Mouse (Mus musculus) heart, postnatal 0 days (tissue): ENCODE results near the gene Shox2. TPM values are rescaled to one million over a fixed set of nuclear protein-coding genes. Genes with fewer than 3 reads are reported as not detected.
A peak's percentile ranks its signal among the peaks of the same experiment; 100 is the strongest.

Source experiments
- ATAC-seq: fragments of 200-750 bp; cut with Nextera tagmentation; 2 replicates; pipeline ENCODE4 v1.8.0; 2017; ENCODE audit warnings: low read depth, moderate number of reproducible peaks, moderate library complexity; ENCODE audit not compliant: insufficient read depth
- DNase-seq: peaks from one replicate; pipeline ENCODE4 v3.0.0-alpha.2; 2016; ENCODE audit warnings: low spot score
- H3K27ac ChIP-seq: fragments of 300-500 bp; sonication (generic); 2 replicates; pipeline ENCODE4 v1.5.1; 2014; ENCODE audit warnings: low read depth, mild to moderate bottlenecking
- H3K27me3 ChIP-seq: fragments of 300-500 bp; sonication (generic); 2 replicates; pipeline ENCODE4 v1.6.1; 2014; ENCODE audit warnings: low read length, mixed read lengths; ENCODE audit not compliant: control insufficient read depth, insufficient read depth
- H3K36me3 ChIP-seq: fragments of 300-500 bp; sonication (generic); replicated peaks from 2 replicates; pipeline ENCODE4 v1.6.1; 2014; ENCODE audit warnings: low read length, mixed read lengths; ENCODE audit not compliant: control insufficient read depth, insufficient read depth
- H3K4me1 ChIP-seq: fragments of 300-500 bp; sonication (generic); 2 replicates; pipeline ENCODE4 v1.6.1; 2014; ENCODE audit warnings: antibody characterized with exemption; ENCODE audit not compliant: control insufficient read depth, insufficient read depth
- H3K4me2 ChIP-seq: fragments of 300-500 bp; sonication (generic); 2 replicates; pipeline ENCODE4 v1.6.1; 2014; ENCODE audit warnings: low read depth, mild to moderate bottlenecking, low read length, moderate library complexity
- H3K4me3 ChIP-seq: fragments of 300-500 bp; sonication (generic); 2 replicates; pipeline ENCODE4 v1.5.1; 2014; ENCODE audit warnings: low read depth, low read length
- H3K9ac ChIP-seq: fragments of 300-500 bp; sonication (generic); replicated peaks from 2 replicates; pipeline ENCODE4 v1.6.1; 2014; ENCODE audit warnings: low read depth, low read length, mixed read lengths
- H3K9me3 ChIP-seq: fragments of 300-500 bp; sonication (generic); replicated peaks from 2 replicates; pipeline ENCODE4 v1.6.1; 2016; ENCODE audit warnings: low read length; ENCODE audit not compliant: control insufficient read depth
- CTCF ChIP-seq: IDR thresholded peaks from 2 replicates; pipeline ENCODE4 v1.5.1; 2016; ENCODE audit warnings: antibody characterized with exemption, control low read depth, low read depth
- EP300 ChIP-seq: IDR thresholded peaks from 2 replicates; pipeline ENCODE4 v1.6.1; 2016; ENCODE audit warnings: antibody characterized with exemption, low read depth
- WGBS: fragments of 180-500 bp; shearing (Covaris S2); extraction: QIAGEN DNeasy Blood & Tissue Kit; methylation state at CpG from one replicate; pipeline ENCODE4 v1.1.7; 2014; 5-methylcytosine and 5-hydroxymethylcytosine counted together
- polyA plus RNA-seq: library from polyadenylated mRNA; unstranded; fragments of >200 nt; fragmentation: Nextera tagmentation; extraction: Ambion mirVana; gene quantifications from 2 replicates; pipeline ENCODE4 v1.2.1, GENCODE M21; 2015
- total RNA-seq: library from RNA; depleted of rRNA; stranded (reverse); fragments of >200 nt; gene quantifications from 2 replicates; pipeline ENCODE4 v1.2.3, GENCODE M21; 2014; ENCODE audit warnings: low replicate concordance

The Shox2 gene
- total and polyA plus RNA-seq, 2 experiments from 2014 or later, result 0.11 to 2.3 TPM

DNA sequence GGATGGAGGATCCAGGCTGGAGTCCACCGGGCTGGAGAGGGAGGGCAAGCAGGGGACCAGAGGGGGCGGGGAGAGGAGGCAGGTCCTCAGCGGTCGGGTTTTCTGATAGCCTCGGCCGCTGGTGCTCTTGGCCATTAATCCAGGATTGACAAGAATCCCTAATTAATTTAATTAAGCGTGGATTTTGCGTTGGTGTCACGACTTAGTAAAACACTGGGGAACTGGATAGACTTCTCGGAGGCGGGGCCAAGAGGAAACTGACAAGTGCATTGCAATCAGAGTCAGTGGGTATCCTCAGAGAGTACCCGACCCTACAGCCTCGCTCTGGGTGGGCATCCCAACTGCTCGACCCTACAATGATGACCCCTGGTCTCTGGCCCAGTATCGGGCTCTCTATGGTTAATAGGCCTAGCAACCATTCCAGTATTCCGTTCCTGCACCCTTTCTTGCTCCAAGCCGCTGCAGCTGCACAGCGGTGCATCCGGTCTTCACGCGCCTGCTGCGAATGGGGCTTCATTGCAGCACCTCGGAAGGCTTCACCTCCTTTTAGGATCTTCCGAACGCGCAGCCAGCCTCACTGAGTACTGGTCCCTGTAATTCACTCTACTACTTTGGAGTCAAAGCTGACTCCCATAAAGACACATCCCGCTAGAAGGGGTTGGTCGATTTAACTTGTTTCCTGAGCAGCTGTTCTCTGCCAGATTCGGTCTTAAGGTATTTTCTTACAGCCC lies 775 bp upstream of the Shox2 start:
- H3K4me3 ChIP-seq, result peak overlapping the region; percentile 54
- peaks cover 75% of the 10 kb centered on the region for H3K27me3 ChIP-seq
- H3K9ac ChIP-seq, result no peak overlapping the region
- H3K36me3 ChIP-seq, result no peaks in the 10 kb centered on the region
- peaks cover 22% of the 10 kb centered on the region for H3K4me1 ChIP-seq
- DNase-seq (no peak), ATAC-seq (no peak)
- no peak overlapping the region for H3K27ac ChIP-seq
- peak overlapping the region; percentile 76 for H3K4me2 ChIP-seq
- no peak for TF ChIP-seq EP300
- under 1% methylated on average over 29 of the region's 29 CpGs for WGBS
- H3K9me3 ChIP-seq, result no peaks in the 10 kb centered on the region

DNA sequence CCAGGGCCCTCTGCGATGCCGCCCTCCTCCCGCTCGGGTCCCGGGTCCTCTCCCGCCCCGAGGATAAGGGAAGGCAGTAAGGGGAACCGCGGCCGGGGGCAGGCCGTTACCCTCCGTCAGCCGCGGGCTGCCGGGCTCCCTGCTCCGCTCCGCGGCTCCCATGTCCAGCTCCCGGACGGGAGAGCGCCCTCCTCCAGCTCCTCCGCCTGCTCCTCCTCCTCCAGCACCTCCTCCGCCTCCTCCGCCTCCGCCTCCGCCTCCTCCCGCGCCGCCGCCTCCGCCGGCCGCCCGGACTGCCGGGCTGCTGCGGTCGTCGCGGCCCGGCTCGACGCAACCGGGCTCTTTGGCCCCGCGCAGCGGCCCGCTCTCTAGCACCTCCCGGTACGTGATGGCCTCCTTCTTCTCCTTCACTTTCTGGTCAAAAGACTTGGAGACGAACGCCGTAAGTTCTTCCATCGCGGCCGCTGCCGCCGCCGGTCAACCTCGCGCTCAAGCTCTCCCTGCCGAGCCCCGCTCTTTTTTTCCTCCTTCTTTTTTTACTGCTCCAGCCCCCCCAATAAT lies 390 bp downstream of the Shox2 start, which contains the start of gene Rsrc1:
Rsrc1 (plus strand) TSS at position 290 of the 561 bp plus-strand sequence.
- Histone ChIP-seq H3K4me2 (peak within 1 kb of the TSS; percentile 76), H3K27me3 (peaks cover 85% of the 10 kb centered on the region), H3K4me3 (peak within 1 kb of the TSS; percentile 54), H3K9me3 (no peaks in the 10 kb centered on the region), H3K9ac (peak within 1 kb of the TSS; percentile 22; the same call in 1 of the 2 replicates), H3K27ac (no peak within 1 kb of the TSS), H3K4me1 (peaks cover 17% of the 10 kb centered on the region), H3K36me3 (no peaks in the 10 kb centered on the region)
- under 1% methylated on average over 48 of the region's 62 CpGs for WGBS
- no peak for TF ChIP-seq CTCF
- TF ChIP-seq EP300, result no peak
- ATAC-seq (peak; percentile 37; the same call in 1 of the 2 replicates), DNase-seq (no peak)

DNA sequence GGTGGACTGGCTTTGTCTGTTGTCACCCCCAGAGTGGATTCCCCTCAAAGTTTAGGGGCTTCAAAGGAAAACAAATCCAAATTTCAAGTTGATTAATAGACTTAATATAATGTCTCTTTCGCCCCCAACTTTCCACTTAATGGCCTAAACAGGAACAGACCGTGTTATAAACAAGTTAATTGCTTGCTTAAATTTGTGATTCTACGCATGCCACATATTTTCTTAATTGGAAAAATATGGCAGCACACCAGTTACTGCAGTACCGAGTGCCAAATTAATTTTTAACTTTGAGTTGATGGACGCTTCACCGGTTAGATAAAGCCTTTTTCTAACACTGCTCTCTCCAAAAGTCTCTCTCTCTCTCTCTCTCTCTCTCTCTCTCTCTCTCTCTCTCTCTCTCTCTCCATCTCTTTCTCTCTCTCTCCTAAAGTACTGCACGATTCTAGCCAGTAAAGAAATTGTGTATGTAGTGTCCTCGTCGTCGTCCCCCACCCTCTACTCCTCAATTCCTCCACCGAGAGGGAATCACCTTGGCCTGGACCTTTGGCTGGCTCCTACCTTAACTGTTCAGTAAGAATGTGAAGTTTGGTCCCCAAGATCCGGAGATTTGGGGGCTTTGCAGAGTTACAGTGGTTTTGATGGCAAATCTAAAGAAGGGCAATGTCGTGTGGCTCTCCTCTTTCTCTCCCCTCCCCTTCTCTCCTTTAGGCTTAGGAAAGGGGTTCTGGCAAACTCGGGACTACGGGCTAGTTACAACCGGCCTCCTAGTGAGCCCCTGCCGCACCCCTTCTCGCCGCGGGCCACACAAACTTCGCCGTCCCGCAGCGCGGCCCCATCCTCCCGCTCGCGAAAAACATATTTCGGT lies 1.2 kb downstream of the Shox2 start:
- peak overlapping the region; percentile 76 for H3K4me2 ChIP-seq
- H3K27ac ChIP-seq, result no peak overlapping the region
- TF ChIP-seq EP300 (no peak), CTCF (no peak)
- DNase-seq (no peak), ATAC-seq (0 out of 2 replicates have a peak, but pooled peaks have one; percentile 4)
- H3K36me3 ChIP-seq, result no peaks in the 10 kb centered on the region
- 6% methylated on average over 29 of the region's 29 CpGs for WGBS
- H3K4me1 ChIP-seq, result peaks cover 16% of the 10 kb centered on the region
- H3K9me3 ChIP-seq, result no peaks in the 10 kb centered on the region
- peak overlapping the region; percentile 54 for H3K4me3 ChIP-seq
- H3K27me3 ChIP-seq, result peaks cover 92% of the 10 kb centered on the region
- no peak overlapping the region for H3K9ac ChIP-seq

DNA sequence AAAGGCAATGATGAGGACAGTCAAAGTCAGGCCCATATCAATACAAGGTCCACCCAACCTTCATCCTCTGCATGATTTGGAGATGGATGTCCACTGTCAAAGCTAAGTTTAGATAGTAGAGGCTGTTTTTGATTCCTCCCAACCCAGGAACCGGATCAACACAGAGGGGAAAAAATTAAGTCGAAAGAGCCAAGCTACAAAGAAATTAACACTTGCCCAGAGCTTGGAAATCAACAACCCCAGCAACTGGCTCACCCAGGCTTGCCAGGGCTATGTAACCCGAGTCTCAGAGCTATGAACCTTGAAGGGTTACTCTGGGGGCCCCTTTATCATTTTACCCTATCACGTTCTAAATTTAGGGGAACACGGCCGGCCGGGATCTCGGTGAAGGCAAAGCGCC lies 2.1 kb downstream of the Shox2 start:
- TF ChIP-seq CTCF (no peak), EP300 (no peak)
- Histone ChIP-seq H3K27ac (no peak overlapping the region), H3K4me2 (no peak overlapping the region; the same call in 1 of the 2 replicates), H3K27me3 (peaks cover 94% of the 10 kb centered on the region), H3K9ac (no peak overlapping the region), H3K9me3 (no peaks in the 10 kb centered on the region), H3K4me3 (peak overlapping the region; percentile 37; the same call in 1 of the 2 replicates), H3K36me3 (no peaks in the 10 kb centered on the region), H3K4me1 (peaks cover 13% of the 10 kb centered on the region; the same call in 1 of the 2 replicates)
- no peak for ATAC-seq
- DNase-seq, result no peak
- 8% methylated on average over 9 of the region's 9 CpGs for WGBS
